Mouse (Mus musculus) frontal cortex, postnatal 25 days (tissue): ENCODE data around the gene Mrpl18.
"Not testable (repeated sequence)": the region's sequence is repeated elsewhere in the genome, so short reads cannot be mapped to it uniquely, and the experiment has no call there.

Source experiments
- DNase-seq, 2 experiments: peaks; one replicate each; pipeline ENCODE4 v3.0.0; 2022; ENCODE audit warnings: low spot score in 2 of 2

Mrpl18 gene

DNA sequence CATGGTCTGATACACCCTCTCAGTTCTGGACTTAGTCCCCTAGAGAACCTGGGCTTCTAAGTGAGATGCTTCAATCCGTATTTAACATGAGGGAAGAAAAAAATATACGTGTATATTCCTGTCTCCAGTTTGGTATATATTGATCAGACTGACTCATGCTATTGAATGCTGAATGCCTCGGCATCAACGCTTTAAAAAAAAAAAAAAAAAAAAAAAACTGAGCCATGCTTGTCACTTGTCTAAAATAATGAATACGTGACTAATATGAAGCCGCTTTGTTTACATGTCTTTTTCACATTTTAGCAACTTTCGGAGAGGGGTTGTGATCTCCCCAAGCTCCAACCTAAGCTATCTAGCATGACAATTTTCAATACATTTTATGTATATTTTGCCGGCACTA is 5.8 kb downstream of the Mrpl18 start:
- DNase-seq = no peak

DNA sequence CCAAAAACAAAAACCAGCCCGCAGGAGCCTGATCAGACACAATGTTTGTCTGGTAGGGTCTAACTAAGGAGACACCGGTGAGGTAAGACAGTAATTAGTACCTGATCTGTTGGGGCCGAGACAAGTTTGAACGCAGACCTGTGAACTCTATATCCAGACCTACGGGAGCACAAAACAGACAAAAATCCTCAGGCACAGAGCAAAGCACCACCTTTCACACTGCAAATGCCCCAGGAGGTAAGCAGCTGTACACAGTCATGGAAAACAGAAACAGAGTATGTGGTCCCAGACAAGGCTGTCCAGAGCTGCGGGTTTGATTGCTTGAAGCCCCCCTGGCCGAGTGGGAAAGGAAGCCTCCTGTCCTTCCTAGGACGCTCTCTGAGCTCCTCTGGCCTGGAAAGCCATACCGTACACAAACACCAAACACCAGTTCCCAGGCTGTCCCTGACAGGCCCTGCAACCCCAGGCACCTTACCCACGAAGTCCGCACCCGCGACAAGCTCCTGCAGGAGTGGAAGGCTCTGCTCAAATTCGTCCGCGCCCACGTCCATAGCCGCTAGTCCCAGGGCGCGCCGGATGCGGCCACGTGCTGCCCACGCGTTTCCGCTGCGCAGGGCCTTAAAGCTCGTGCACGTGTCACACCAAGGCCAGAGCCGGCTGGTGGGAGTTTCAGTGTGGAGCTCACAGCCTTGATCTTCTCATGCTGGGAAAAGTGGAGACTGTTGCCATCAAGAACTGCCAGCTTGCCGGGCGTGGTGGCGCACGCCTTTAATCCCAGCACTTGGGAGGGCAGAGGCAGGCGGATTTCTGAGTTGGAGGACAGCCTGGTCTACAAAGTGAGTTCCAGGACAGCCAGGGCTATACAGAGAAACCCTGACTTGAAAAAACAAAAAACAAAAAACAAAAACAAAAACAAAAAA is 6.5 kb downstream of the Mrpl18 start, which contains the start of gene Pnldc1:
Pnldc1 (minus strand) TSS at position 870 of the 920 bp plus-strand sequence.
- DNase-seq = no peak

DNA sequence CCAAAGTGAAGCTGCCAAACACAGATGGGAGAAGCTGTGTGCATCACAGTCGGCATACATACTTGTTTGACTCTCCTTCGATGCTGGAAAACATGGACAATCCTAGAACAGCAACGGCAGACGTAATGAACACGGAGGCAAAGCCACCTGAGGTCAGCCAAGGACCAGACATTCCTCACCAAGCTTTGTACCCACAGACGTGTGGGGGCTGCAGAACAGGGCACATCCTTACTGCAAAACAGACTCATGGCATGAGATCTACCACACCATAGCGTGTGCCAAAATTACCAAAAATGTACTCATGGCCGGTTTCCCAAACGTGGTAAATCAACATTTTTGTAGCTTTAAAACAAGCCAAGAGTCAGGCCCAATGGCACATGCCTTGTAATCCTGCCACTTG is 9.7 kb downstream of the Mrpl18 start:
- no peak for DNase-seq

DNA sequence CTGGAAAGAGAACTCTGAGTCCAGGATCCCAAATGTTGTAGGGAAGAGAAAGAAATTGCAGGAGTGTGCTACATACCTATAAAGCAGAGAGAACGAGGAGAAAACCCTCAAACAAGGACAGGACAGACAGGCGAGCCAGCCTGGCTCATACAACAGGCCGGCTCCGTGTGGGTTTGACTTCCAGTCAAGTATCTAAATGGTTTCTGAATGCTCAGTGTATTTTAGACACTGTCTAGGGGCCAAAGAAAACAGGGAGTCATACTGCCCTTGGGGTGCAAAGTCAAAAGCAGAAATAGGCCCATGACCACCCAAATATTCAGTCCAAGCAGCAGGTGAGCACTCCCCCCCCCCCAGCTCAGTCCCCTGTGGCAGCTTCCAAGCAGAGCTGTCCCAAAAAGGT is 10.3 kb downstream of the Mrpl18 start:
- no peak for DNase-seq

DNA sequence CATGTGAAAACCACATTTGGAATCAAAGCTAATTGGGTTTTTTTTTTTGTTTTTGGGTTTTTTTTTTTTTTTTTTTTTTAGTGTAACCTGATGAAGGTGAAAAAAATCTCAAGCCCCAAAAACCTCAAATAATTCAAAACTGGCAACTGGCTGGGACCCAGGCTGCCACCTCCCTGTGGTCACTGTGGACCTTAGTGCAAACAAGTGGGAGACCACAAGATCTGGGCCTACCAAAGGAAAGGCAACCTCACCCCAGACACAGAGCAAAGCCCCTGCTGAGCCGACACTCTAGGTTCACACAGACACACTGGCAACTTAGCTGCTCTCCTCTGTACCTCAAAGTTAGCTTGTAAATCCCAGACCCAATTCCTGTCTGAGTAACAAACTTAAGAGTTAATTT is 11.8 kb downstream of the Mrpl18 start:
- no peak for DNase-seq

DNA sequence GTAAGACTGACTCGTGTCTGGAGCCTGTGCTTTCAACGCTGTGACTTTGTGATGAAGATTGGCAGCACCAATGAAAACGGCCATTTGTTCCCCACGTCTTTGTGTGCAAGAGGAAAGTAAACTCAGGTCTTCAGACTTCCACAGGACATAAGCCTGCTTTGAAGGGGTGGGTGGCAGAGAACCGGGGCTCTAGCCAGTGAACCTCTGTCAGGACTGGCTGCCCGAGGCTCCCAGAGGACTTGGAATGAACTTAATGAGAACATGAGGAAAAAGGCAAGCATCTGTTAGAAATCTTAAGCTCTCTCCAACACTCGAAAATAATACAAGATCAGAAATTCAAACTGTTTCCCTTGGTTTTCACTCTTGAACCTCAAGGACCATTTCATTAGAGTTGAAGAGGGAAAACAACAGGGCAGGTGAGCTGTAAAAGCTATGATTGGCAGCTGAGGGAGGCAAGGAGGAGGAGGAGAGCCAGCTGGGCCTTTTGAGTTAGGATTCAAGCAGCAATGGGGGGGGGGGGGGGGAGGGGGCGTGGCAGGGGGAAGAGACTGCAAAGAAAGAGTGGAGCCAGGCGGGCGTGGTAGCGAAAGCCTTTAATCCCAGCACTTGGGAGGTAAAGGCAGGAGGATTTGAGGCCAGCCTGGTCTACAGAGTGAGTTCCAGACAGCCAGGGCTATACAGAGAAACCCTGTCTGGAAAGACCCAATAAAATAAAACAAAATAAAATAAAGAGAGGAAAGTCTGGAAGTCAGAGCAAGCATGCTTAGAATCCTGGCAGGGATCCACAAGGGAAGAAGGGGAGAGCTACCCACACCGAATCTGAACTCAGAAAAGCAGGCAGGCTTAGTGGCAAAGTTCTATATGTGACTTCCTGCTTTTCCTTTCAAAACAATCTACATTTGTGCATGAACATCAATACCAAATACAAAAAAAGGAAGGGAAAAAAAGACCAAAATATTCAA is 12.5 kb downstream of the Mrpl18 start:
- DNase-seq = no peak

DNA sequence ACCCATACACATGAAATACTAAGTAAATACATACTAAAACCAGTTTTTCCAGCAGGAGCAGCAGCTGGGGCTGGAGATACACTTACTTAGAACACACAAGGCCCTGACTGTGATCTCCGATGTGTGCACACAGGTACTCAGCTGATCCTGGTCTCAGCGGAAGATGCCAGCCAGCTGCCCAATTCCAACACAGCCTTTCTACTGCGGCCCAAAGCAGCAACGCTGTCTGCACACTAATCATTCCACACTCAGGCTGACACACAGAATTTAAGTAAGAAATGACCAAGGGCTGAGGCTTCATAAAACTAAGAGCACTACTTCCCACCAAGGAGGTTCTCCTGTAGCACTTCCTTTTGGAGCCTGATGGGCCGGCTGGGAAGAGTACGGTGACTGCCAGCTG is 13.9 kb downstream of the Mrpl18 start:
- no peak for DNase-seq

DNA sequence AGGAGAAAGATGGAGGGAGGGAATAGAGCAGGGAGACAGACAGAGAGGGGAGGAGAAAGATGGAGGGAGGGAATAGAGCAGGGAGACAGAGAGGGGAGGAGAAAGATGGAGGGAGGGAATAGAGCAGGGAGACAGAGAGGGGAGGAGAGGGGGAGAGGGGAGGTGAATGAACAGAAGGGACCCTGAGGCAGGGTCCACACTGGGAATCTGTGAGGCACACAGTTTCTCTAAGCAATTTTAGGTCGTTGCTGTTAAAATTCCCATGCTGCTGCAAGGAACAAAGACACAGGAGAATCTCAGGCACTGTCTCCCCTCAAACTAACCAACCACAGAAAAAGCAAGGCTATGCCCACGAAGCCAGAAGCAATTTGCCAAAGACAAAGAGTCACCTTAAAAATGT is 17.5 kb downstream of the Mrpl18 start:
- not testable (repeated sequence) for DNase-seq

DNA sequence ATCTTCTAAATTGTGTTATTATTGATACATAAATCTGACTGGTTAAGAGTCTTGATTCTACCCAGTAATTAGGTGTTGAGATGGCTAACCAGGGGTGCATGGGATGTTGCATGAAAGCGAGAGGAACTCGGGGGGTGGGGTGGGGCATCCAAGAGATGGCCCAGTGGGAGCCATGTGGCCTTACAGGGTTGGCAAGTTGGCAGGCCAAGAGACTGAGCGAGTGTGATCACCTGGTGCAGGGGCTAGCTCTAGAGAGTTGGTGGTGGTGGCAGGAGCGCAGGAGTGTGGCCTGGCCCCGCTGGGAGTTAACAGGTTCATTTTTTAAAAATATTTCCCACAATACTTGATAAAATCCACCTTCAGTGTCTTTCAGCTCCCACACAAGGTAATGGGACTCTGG is 18.5 kb downstream of the Mrpl18 start:
- DNase-seq = no peak

DNA sequence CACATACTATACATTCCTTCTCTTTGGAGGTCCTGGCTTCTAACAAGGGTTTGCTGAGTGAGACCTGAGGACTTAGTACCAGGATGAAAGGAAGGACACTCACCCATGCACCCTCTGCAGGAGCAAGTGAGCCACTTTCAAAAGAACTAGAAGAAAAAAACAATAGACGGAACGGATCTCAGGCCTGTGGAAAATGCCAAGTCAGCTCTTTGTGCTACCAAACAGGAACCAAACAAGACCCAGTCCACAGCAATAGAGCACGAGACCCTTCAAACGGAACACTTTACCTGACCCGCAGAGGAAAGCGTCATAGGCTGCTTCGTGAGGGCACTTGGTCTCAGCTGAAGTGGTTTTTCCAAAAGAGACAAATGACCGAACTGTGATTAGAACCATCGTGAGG is 24.1 kb downstream of the Mrpl18 start:
- no peak for DNase-seq

DNA sequence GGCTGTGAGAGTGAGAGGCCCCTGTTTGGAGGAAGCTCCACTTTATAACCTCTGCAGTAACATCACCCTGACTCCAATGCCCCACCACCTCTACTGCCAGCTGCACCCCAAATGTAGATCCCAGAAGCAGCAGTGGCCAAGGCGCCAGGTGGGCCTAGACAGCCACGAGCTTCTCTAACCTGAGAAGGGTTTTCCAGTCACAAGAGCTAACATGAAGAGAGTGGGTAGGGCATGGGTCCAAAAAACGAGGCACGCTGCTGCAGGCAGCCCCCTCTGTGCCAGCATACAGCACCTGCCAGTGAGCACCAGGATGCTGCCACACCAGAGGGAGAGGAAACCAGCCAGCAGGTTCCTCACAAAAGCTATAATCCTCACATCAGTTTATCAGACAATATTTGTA is 25.1 kb downstream of the Mrpl18 start:
- no peak for DNase-seq

DNA sequence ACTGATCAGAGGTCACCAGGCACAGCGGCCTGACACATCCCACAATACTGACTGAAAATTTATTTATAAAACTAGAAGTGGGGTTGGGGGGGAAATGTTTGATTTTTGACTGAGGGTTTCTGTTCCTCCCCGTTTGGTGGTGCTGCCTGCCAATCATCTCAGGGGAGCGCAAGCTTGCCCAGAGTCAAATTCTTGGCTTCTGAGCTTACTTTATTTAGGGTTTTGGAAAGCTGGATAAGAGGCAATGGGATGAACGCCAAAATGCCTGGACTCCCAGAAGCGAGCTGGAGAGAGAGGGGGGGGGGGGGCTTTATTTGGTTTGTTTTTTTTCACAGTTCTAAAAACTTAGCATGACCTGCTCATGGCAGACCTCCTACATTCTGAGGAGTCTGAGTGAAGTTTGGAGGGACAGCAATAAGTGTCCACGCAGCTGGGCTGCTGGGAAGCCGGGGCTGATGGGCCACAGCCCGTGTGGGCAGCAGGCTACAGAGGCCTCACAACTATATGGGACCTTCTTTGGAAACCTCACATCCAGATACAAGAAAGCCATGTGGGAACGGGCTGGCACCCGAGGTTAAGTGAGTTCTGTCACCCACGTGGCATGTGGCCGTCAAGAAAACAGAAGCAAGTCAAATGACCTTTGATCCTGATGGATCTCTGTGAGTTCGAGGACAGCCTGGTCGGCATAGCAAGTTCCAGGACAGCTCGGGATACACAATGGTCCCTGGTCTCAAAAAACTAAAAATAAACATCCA is 28.9 kb downstream of the Mrpl18 start:
- DNase-seq = no peak

DNA sequence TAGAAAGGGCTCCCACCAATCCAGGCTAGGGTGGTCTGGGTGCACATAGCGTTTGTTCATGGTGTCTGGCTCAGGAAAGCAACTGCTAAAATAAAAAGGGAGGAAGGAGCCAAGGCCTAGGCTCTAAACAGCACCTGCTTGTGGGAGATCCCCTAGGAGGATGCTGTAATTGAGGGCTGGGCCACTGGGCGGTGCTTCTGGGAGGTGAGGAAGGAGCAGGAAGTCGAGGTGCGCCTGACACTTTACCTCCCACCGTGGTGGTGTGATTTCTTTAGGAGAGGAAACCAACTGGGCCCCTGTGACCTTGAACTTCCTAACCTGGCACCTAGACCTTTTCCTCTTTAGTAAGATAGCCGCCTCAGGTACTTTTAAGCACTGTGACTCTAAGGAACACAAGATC is 29.5 kb downstream of the Mrpl18 start:
- no peak for DNase-seq

DNA sequence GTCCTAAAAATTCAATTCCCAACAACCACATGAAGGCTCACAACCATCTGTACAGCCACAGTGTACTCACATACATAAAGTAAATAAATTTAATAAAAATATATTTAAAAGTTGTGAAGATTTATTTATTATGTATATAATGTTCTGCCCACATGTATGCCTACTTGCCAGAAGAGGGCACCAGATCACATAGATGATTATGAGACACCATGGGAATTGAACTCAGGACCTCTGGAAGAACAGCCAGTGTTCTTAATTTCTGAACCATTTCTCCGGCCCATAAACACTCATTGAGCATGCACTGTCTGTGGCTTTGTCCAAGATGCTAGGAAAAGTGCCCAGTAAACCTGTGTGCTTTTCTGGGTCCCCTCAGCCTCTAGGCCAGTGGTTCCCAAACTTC is 34.9 kb downstream of the Mrpl18 start:
- DNase-seq = no peak

DNA sequence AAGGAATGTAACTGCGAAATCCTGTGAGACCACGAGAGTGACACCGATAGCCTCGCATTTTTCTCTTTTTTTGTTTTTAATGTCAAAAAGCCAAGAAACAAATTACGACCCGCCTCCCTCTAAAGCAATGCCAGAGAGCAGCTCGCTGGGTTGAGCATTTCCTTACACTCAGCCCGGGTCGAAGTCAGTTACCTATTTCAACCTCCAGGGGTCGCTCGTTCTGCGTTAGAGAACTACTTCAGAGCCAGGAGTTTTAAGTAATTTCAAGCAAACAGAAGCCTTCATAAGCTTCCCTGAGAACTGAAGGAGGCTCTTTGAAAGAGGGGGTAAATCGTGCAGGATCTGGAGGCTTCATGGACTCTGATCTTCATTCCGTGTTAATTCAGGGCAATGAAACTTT is 36.0 kb downstream of the Mrpl18 start:
- peak; percentile 77 to 79 for DNase-seq

DNA sequence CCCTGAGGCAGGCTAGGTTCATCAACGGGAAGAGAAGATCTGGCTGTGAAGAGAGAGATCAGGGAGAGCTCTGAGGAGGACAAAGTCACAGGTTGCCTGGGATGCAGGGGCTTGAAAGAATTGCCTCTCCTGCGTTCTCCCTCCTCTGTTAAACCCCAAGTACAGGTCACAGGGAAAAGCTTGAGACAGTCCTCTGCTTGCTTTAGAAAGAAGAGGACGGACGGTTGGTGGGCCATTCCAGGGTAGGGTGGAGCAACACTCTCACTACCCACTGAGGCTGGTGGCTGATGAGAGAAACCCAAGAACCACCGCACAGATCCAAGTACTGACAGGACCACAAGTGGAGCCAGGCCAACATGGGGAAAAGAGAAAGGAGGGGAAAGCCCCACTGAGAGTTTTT is 40.4 kb downstream of the Mrpl18 start, which contains the start of gene Mrgprh:
Mrgprh (plus strand) TSS at position 301 of the 400 bp plus-strand sequence.
- DNase-seq = no peak

DNA sequence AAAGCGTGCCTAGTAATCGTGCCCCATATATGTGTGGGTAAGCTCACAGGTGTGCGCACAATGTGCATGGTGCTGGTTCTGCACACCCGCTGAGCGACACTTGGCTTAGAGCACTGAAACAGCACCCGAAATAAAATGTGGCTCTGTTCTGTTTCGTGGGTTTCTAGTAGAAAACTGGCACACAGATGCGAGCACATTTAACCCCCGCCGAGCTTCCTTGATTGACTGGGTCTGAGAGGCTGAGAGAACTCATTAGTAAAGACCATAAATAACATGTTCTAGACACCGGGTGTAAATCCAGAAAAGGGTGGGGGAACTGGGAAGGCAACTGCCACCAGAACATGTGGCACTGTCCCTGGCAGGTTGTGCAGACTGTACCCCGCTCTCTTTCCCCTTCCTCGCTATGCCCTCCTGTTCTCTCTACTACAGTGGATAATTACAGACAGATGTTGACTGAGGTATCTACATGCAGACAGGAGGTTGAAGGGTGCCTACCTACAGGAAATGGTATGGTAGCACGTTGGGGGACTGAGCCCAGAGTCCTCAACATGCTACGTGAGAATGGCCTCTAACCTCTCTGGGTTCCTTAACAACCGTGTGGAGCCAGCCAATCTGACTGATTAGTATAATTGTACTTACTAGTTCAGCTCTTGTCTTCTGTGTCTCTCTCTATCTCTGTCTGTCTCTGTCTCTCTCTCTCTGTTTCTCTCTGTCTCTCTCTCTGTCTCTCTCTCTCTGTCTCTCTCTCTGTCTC is 43.7 kb downstream of the Mrpl18 start:
- DNase-seq = no peak

DNA sequence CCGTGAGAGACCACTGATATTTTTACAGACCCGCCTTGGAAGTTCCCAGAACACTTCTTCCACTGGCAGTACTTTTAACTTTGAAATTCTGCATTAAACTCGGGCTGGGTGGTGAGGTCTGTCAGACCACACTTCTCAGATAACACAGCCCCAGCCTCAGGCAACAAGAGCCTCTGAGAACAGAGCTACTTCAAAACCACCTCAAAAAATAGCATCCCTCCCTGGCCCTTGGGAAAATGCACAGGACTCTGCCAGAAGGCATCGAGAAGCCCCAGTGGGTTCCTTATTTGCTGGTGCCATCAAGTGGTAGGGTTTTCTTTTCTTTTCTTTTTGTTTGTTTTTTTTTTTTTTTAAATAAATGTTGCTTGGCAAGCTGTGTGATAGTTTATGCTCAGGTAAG is 47.5 kb downstream of the Mrpl18 start:
- no peak for DNase-seq

DNA sequence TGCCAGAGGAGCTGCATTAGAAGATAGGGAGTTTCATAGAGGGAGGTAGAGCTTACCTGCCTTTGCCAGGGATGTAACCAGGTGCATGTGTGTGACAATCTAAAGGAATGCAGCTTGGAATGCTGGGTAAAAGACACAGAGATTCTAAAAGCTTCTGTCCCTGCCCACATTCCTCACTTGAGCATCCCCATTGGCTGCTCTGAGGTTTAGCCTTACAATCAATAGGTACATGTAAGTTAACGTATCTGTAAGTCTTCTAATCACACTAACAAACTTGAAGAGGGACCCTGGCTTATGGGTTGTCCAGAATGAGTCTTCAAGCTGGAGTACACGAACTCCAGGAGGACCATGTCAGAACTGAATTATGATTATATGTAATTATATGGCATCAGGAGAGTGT is 48.1 kb downstream of the Mrpl18 start, which contains the start of gene Mas1:
Mas1 (minus strand) TSS at position 101 of the 400 bp plus-strand sequence.
- DNase-seq = no peak

DNA sequence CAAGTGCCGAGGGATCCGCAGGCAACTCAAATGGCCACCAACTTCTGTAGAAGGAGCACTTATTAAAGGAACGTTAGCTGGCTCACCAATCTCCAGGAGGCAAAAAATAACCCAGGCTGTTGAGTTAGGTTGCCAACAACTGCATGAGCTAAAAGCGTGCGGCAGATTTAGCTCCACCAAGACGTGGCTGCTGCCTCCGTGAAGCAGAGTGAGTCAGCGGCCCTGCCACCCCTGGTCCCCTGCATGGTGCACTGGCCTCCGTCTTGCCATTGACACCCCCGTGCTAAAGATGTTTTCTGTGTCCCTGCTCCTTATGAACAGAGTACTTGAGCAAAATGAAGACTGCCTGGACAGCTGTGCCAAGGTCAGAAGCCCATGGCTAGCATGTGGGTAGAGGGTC is 49.3 kb downstream of the Mrpl18 start:
- no peak for DNase-seq

DNA sequence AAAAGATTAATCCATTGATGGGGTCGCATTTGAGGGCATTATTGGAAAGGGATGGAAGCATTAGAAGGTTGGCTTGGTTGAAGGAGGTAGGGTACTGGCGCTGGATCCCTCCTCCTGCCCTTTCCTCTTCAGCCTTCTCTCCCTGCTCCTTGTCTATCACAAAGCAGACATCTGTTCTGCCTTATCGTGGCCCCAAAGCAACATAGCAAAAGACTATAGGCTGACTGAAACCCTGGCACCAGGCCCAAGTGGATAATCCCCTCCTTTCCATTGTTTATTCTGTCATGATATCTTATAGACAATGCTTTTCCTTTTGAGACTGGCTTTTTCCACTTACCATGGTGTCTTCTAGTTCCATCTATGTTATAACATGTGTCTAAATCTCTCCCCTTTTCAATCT is 50.7 kb downstream of the Mrpl18 start:
- DNase-seq = no peak
